Mouse (Mus musculus) left cerebral cortex, adult 8-10 months (tissue): ENCODE data around the gene Bcl11a. TPM values are rescaled to one million over a fixed set of nuclear protein-coding genes. Genes with fewer than 3 reads are reported as not detected.

Experiments
- DNase-seq, 2 experiments: peaks; one replicate each; pipeline ENCODE4 v3.0.0; 2022; ENCODE audit warnings: low spot score in 2 of 2
- total RNA-seq, 4 experiments: library from RNA; stranded (reverse); gene quantifications; 2 replicates each; pipeline ENCODE4 v1.2.4; 2022

Bcl11a gene
- total RNA-seq, 4 experiments from 2014 or later = 86.5 to 98.6 (median 91.1) TPM

GRCm38 (mm10) chr11:24199560-24199959 is 121.7 kb downstream of the Bcl11a start:
- DNase-seq = no peak

- DNase-seq = no peak
Measured at GRCm38 (mm10) chr11:24200310-24200709, 122.5 kb downstream of the Bcl11a start.

- DNase-seq = no peak
Measured at GRCm38 (mm10) chr11:24201223-24201622, 123.4 kb downstream of the Bcl11a start.

GRCm38 (mm10) chr11:24202641-24203361 is 124.9 kb downstream of the Bcl11a start:
- no peak for DNase-seq

- DNase-seq = no peak
Measured at GRCm38 (mm10) chr11:24203489-24203888, 125.6 kb downstream of the Bcl11a start.

- no peak for DNase-seq
Measured at GRCm38 (mm10) chr11:24208951-24209351, 131.1 kb downstream of the Bcl11a start.

- DNase-seq = no peak
Measured at GRCm38 (mm10) chr11:24214509-24215134, 136.8 kb downstream of the Bcl11a start.

- DNase-seq = no peak
Measured at GRCm38 (mm10) chr11:24217741-24218333, 140.0 kb downstream of the Bcl11a start.

GRCm38 (mm10) chr11:24221601-24222307 is 143.9 kb downstream of the Bcl11a start:
- DNase-seq = no peak

Other genes with a start within 250 kb of the Bcl11a start
- gene Papolg, start 182.8 kb upstream of the Bcl11a start, total RNA-seq = 10 to 100 TPM; 20.7 to 22.1 (median 21.6) TPM
- 1 to 10 TPM in 3 of 4 experiments, under 1 TPM in 1; 0.78 to 2.8 (median 1.2) TPM for gene A830031A19Rik, start 3.0 kb upstream of the Bcl11a start, total RNA-seq